Mouse (Mus musculus) left cerebral cortex, adult 2 months (tissue): ENCODE data around the gene Sbf1. TPM values are rescaled to one million over a fixed set of nuclear protein-coding genes. Genes with fewer than 3 reads are reported as not detected.
A peak's percentile ranks its signal among the peaks of the same experiment; 100 is the strongest.

Experiments used
- DNase-seq, 2 experiments: peaks; one replicate each; pipeline ENCODE4 v3.0.0; 2021 to 2022; ENCODE audit warnings: low spot score in 2 of 2, mixed read lengths in 1 of 2; ENCODE audit errors: extremely low spot score in 1 of 2
- H3K27ac ChIP-seq: fragments of 200-600 bp; 2 replicates; pipeline ENCODE4 v1.8.1; 2022
- H3K4me3 ChIP-seq: fragments of 200-600 bp; 2 replicates; pipeline ENCODE4 v1.8.1; 2022
- CTCF ChIP-seq: fragments of 200-600 bp; IDR thresholded peaks from 2 replicates; pipeline ENCODE4 v1.8.1; 2022; ENCODE audit warnings: antibody characterized with exemption, mild to moderate bottlenecking, moderate library complexity
- intact Hi-C: fragments of 180-260 bp; cut with DNase I; formaldehyde crosslinking; loops from one replicate; pipeline ENCODE4 v1.15.1; 2025
- total RNA-seq, 2 experiments: library from RNA; stranded (reverse); gene quantifications; 2 replicates each; pipeline ENCODE4 v1.2.3; 2021

Sbf1 gene
- total RNA-seq, 2 experiments from 2014 or later, result 244 to 245 TPM

GRCm38 (mm10) chr15:89314107-89314506, 1.0 kb downstream of the Sbf1 start:
- peak overlapping the region; percentile 97 for H3K4me3 ChIP-seq
- TF ChIP-seq CTCF, result no peak
- peak overlapping the region; percentile 77 for H3K27ac ChIP-seq
- no peak for DNase-seq
- intact Hi-C loops, result loop anchor here (2.0 kb wide), 1 partner anchor 41 kb away; the partner anchor contains the start of genes Lmf2 and Ncaph2

GRCm38 (mm10) chr15:89313359-89313758, 1.8 kb downstream of the Sbf1 start:
- intact Hi-C loops, result no loop called here
- TF ChIP-seq CTCF, result no peak
- Histone ChIP-seq H3K27ac (peak overlapping the region; percentile 28; the same call in 1 of the 2 replicates), H3K4me3 (peak overlapping the region; percentile 5; the same call in 1 of the 2 replicates)
- DNase-seq, result no peak

GRCm38 (mm10) chr15:89309962-89310498, 5.1 kb downstream of the Sbf1 start:
- no peak for TF ChIP-seq CTCF
- Histone ChIP-seq H3K27ac (peak overlapping the region; percentile 91), H3K4me3 (no peak overlapping the region)
- peak; percentile 59 to 69 for DNase-seq
- intact Hi-C loops, result no loop called here

- no peak for DNase-seq
- H3K27ac ChIP-seq, result peak overlapping the region; percentile 88
- no peak overlapping the region for H3K4me3 ChIP-seq
- no peak for TF ChIP-seq CTCF
- intact Hi-C loops, result no loop called here
Measured at GRCm38 (mm10) chr15:89308406-89309139, 6.5 kb downstream of the Sbf1 start.

GRCm38 (mm10) chr15:89307461-89307860, 7.7 kb downstream of the Sbf1 start:
- DNase-seq, result no peak
- H3K4me3 ChIP-seq, result no peak overlapping the region
- H3K27ac ChIP-seq, result peak overlapping the region; percentile 67; the same call in 1 of the 2 replicates
- TF ChIP-seq CTCF, result no peak
- intact Hi-C loops, result no loop called here

- H3K27ac ChIP-seq, result no peak overlapping the region
Measured at GRCm38 (mm10) chr15:89305966-89306365, 9.1 kb downstream of the Sbf1 start.

GRCm38 (mm10) chr15:89300600-89300999, 14.5 kb downstream of the Sbf1 start:
- Histone ChIP-seq H3K27ac (no peak overlapping the region), H3K4me3 (no peak overlapping the region)
- no peak for DNase-seq
- no peak for TF ChIP-seq CTCF
- intact Hi-C loops, result no loop called here

More at GRCm38 (mm10) chr15:89305966-89306365, 9.1 kb downstream of the Sbf1 start:
- intact Hi-C loops, result no loop called here
- DNase-seq, result no peak
- no peak for TF ChIP-seq CTCF
- H3K4me3 ChIP-seq, result no peak overlapping the region

GRCm38 (mm10) chr15:89300180-89300579, 14.9 kb downstream of the Sbf1 start:
- DNase-seq, result no peak
- Histone ChIP-seq H3K27ac (no peak overlapping the region), H3K4me3 (no peak overlapping the region)
- TF ChIP-seq CTCF, result no peak
- intact Hi-C loops, result no loop called here

- Histone ChIP-seq H3K4me3 (no peak overlapping the region), H3K27ac (no peak overlapping the region)
- DNase-seq, result no peak
- intact Hi-C loops, result no loop called here
- TF ChIP-seq CTCF, result no peak
Measured at GRCm38 (mm10) chr15:89297695-89298094, 17.4 kb downstream of the Sbf1 start.

- Histone ChIP-seq H3K4me3 (no peak overlapping the region), H3K27ac (no peak overlapping the region)
- intact Hi-C loops, result no loop called here
- DNase-seq, result no peak
- no peak for TF ChIP-seq CTCF
Measured at GRCm38 (mm10) chr15:89296465-89296864, 18.6 kb downstream of the Sbf1 start.

GRCm38 (mm10) chr15:89295580-89296165, 19.4 kb downstream of the Sbf1 start:
- Histone ChIP-seq H3K4me3 (no peak overlapping the region), H3K27ac (no peak overlapping the region)
- TF ChIP-seq CTCF, result no peak
- no peak for DNase-seq
- intact Hi-C loops, result no loop called here

- intact Hi-C loops, result no loop called here
- TF ChIP-seq CTCF, result no peak
- DNase-seq, result no peak
- H3K4me3 ChIP-seq, result no peak overlapping the region
- H3K27ac ChIP-seq, result no peak overlapping the region
Measured at GRCm38 (mm10) chr15:89293778-89294177, 21.3 kb downstream of the Sbf1 start.
